Mouse (Mus musculus) heart, postnatal 25 days (tissue): Measurements from ENCODE around the gene Scn3b. TPM values are rescaled to one million over a fixed set of nuclear protein-coding genes. Genes with fewer than 3 reads are reported as not detected.

Experiments used
- DNase-seq: peaks from one replicate; pipeline ENCODE4 v3.0.0; 2022; ENCODE audit warnings: low spot score
- intact Hi-C: fragments of 180-260 bp; cut with DNase I; formaldehyde crosslinking; loops from one replicate; pipeline ENCODE4 v1.15.1; 2025
- total RNA-seq, 2 experiments: library from RNA; stranded (reverse); gene quantifications; 2 replicates each; pipeline ENCODE4 v1.2.3; 2021

Scn3b gene
- total RNA-seq, 2 experiments from 2014 or later = 0.67 to 0.83 TPM

- DNase-seq = no peak
- intact Hi-C loops = no loop called here
Measured at GRCm38 (mm10) chr9:40304243-40304642, 35.2 kb downstream of the Scn3b start.

GRCm38 (mm10) chr9:40307311-40307710 lies 38.3 kb downstream of the Scn3b start:
- intact Hi-C loops = no loop called here

GRCm38 (mm10) chr9:40309876-40310275 lies 40.9 kb downstream of the Scn3b start:
- no peak for DNase-seq
- intact Hi-C loops = loop anchor here (5.0 kb wide), 1 partner anchor 33 kb away; no protein-coding TSS in a partner anchor

More at GRCm38 (mm10) chr9:40307311-40307710, 38.3 kb downstream of the Scn3b start:
- no peak for DNase-seq

GRCm38 (mm10) chr9:40311813-40312212 lies 42.8 kb downstream of the Scn3b start:
- no peak for DNase-seq

GRCm38 (mm10) chr9:40316865-40317660 lies 48.0 kb downstream of the Scn3b start:
- peak; percentile 28 for DNase-seq
- intact Hi-C loops = no loop called here

More at GRCm38 (mm10) chr9:40311813-40312212, 42.8 kb downstream of the Scn3b start:
- intact Hi-C loops = loop anchor here (5.0 kb wide), 1 partner anchor 35 kb away; no protein-coding TSS in a partner anchor

- DNase-seq = no peak
- intact Hi-C loops = no loop called here
Measured at GRCm38 (mm10) chr9:40317735-40318134, 48.7 kb downstream of the Scn3b start.

GRCm38 (mm10) chr9:40318771-40319170 lies 49.8 kb downstream of the Scn3b start:
- DNase-seq = no peak

GRCm38 (mm10) chr9:40320405-40320804 lies 51.4 kb downstream of the Scn3b start:
- intact Hi-C loops = loop anchor here (5.0 kb wide), 1 partner anchor 58 kb away; no protein-coding TSS in a partner anchor
- no peak for DNase-seq

More at GRCm38 (mm10) chr9:40318771-40319170, 49.8 kb downstream of the Scn3b start:
- intact Hi-C loops = no loop called here

- intact Hi-C loops = loop anchor here (5.0 kb wide), 1 partner anchor 59 kb away; no protein-coding TSS in a partner anchor
- DNase-seq = peak; percentile 91
Measured at GRCm38 (mm10) chr9:40320879-40321667, 52.1 kb downstream of the Scn3b start.

GRCm38 (mm10) chr9:40321668-40322003 lies 52.6 kb downstream of the Scn3b start:
- DNase-seq = no peak
- intact Hi-C loops = loop anchor here (5.0 kb wide), 1 partner anchor 59 kb away; no protein-coding TSS in a partner anchor

GRCm38 (mm10) chr9:40322372-40322771 lies 53.4 kb downstream of the Scn3b start:
- intact Hi-C loops = loop anchor here (5.0 kb wide), 1 partner anchor 60 kb away; no protein-coding TSS in a partner anchor
- no peak for DNase-seq

- intact Hi-C loops = loop anchor here (5.0 kb wide), 1 partner anchor 61 kb away; no protein-coding TSS in a partner anchor
- no peak for DNase-seq
Measured at GRCm38 (mm10) chr9:40323171-40323570, 54.2 kb downstream of the Scn3b start.

- no peak for DNase-seq
- intact Hi-C loops = loop anchor here (5.0 kb wide), 1 partner anchor 61 kb away; no protein-coding TSS in a partner anchor
Measured at GRCm38 (mm10) chr9:40323773-40324172, 54.8 kb downstream of the Scn3b start.

GRCm38 (mm10) chr9:40324232-40324792 lies 55.3 kb downstream of the Scn3b start:
- intact Hi-C loops = loop anchor here (5.0 kb wide), 1 partner anchor 62 kb away; no protein-coding TSS in a partner anchor
- no peak for DNase-seq

- intact Hi-C loops = loop anchor here (5.0 kb wide), 1 partner anchor 63 kb away; no protein-coding TSS in a partner anchor
- no peak for DNase-seq
Measured at GRCm38 (mm10) chr9:40324826-40325225, 55.8 kb downstream of the Scn3b start.

GRCm38 (mm10) chr9:40326260-40326915 lies 57.4 kb downstream of the Scn3b start:
- no peak for DNase-seq
- intact Hi-C loops = no loop called here

GRCm38 (mm10) chr9:40330609-40331382 lies 61.8 kb downstream of the Scn3b start:
- intact Hi-C loops = loop anchor here (1.0 to 10.0 kb wide), 2 partner anchors 102 to 144 kb away; no protein-coding TSS in a partner anchor
- DNase-seq = peak; percentile 80
